Mouse (Mus musculus): ENCODE measurements around the gene Zbtb5. TPM values are rescaled to one million over a fixed set of nuclear protein-coding genes. Genes with fewer than 3 reads are reported as not detected.
A peak's percentile ranks its signal among the peaks of the same experiment; 100 is the strongest.

Gene Zbtb5
- polyA plus RNA-seq, 1 experiment from 2014 or later, result 36.8 TPM

DNA sequence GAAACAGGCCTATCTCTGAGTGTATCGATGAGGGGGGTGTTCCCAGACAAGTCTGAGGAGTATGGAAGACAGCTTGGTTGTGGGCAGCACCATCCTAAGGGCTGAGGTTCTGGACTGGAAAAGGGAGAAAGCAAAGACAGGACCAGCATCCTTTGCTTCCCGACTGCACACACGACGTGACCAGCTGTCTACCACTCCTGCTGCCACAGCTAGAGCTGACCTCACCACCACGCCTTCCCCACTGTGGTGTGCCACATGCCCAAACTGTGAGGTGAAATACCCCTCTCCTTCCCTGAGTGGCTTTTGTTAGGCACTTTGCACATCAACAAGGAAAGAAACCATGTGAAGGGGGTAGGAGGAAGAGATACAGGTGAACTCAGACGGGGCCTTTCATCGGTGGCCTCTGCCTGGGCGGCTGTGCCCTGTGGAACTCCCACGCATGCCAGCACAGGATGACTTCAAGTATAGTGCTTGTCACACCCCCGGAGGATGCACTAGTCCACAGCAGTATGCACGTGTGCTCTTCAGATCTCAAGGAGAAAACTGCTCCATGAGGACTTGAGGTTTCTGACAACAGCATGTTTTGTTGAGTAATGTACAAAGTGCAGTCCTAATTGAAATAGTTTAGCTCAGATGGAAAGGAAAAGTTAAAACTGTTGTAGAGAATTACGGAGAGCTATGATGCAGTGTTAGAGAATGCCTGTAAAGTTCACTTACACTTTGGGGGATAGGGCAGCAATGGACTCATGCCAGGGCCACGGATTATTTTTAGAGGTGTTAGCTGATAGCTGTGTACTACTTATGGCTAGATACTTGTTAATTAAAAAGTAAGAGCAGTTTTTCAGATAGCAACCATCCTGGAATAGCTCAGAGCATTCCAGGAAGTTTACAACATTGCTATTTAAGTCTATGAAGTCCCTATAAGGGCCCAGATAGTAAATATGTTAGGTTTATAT, 25.5 kb upstream of the Zbtb5 start:
- Histone ChIP-seq H3K9ac (ENCODE audit: low read depth, low read length) (no peak overlapping the region), H3K27ac (ENCODE audit: low read depth, low read length) (no peak overlapping the region), H3K27me3 (replicated peaks; ENCODE audit: control insufficient read depth, insufficient read depth, low read length) (no peaks in the 10 kb centered on the region), H3K4me2 (ENCODE audit: low read length) (no peak overlapping the region), H3K4me3 (ENCODE audit: low read length) (no peak overlapping the region), H3K36me3 (ENCODE audit: control insufficient read depth, insufficient read depth, low read length) (peaks cover 34% of the 10 kb centered on the region), H3K9me3 (ENCODE audit: control insufficient read depth, low read length) (no peaks in the 10 kb centered on the region), H3K4me1 (ENCODE audit: control insufficient read depth, insufficient read depth, low read depth, low read length) (no peaks in the 10 kb centered on the region)
- no peak for ATAC-seq
- WGBS, result 93% methylated on average over 13 of the region's 13 CpGs

DNA sequence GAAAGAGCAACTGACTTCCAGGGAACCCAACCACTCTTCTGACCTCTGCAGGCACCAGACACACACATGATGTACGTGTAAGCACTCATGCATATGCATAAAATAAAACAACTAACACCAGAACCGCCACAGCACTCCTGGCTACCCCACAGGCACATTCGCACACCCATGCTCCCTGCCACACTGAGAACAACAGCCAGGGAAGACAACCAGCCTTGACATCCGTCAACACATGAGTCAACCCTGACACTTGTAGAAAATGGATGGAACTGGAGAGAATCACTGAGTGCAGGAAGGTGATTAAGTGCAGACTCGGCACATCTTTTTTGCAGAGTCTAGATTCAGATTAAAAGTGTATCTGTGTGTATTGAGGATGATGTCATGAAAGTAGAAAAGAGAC, 24.4 kb upstream of the Zbtb5 start:
- no peaks in the 10 kb centered on the region for H3K27me3 ChIP-seq (replicated peaks; ENCODE audit: control insufficient read depth, insufficient read depth, low read length)
- WGBS, result 83% methylated on average over 5 of the region's 5 CpGs
- no peaks in the 10 kb centered on the region for H3K9me3 ChIP-seq (ENCODE audit: control insufficient read depth, low read length)
- peaks cover 33% of the 10 kb centered on the region for H3K36me3 ChIP-seq (ENCODE audit: control insufficient read depth, insufficient read depth, low read length)
- no peak for ATAC-seq
- H3K4me2 ChIP-seq (ENCODE audit: low read length), result no peak overlapping the region
- H3K27ac ChIP-seq (ENCODE audit: low read depth, low read length), result no peak overlapping the region
- no peak overlapping the region for H3K9ac ChIP-seq (ENCODE audit: low read depth, low read length)
- no peaks in the 10 kb centered on the region for H3K4me1 ChIP-seq (ENCODE audit: control insufficient read depth, insufficient read depth, low read depth, low read length)
- no peak overlapping the region for H3K4me3 ChIP-seq (ENCODE audit: low read length)

DNA sequence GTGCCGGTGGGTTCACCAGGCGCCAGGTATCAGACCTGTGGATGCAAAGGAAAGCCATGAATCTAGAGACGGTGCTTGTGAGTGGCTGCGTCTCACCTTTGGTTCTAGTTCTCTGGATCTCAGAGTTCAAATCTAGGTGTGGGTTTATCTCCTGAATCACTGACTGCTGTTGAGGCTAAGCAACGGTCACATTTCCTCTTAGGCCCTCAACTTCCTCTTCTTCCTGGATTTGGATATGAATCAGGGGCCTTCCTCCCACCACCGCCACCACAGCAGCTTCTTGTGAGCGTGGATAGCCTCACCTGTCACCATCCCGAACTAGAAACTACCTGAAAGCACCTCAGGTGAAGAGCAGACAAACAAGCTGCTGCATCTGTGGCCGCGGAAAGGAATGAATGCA, 23.8 kb upstream of the Zbtb5 start:
- Histone ChIP-seq H3K9ac (ENCODE audit: low read depth, low read length) (no peak overlapping the region), H3K36me3 (ENCODE audit: control insufficient read depth, insufficient read depth, low read length) (peaks cover 31% of the 10 kb centered on the region)
- 96% methylated on average over 10 of the region's 10 CpGs for WGBS

DNA sequence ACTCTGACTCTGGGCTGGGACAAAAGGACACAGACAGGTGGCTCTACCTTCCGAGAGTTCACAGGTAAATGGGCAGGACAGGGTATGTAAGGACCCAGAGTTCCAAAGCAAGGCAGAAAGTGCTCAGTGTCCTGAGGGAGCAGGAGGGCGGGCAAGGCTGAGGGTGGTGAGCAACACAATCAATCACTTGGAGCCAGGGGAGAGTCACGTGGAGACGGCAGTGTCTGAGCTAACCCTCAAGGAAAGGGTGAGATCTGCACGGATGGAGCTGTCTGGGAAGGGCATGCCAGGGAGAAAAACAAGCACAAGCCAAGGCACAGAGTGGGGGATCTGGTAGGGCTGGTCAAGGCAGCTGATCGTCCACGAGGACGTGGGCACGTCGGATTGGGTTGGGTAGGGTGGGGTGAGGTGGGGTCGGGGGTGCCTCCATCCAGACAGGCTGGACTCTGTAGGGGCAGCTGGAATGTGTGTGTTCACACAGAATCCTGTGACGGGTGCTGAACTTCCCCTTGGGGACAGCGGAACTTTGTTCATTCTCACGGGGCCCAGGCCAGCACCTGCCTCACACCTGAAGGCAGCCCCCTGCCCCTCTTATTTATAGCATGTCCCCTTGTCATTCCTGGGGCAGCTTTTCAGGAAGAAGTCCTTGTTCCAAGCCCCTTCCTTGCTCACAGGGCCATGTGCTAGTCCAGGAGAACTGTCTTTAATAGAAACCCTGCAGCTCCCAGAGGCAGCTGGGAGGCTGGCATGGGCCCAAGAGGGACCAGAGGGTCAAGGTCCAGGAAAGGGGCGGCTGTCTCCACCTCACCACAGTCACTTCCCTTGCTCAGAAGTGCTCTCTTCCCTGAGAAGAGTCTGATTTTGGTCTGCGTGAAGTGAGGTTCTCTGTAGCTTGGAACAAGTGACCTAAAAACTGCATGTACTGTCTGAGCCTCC, 22.7 kb upstream of the Zbtb5 start:
- Histone ChIP-seq H3K4me3 (ENCODE audit: low read length) (no peak overlapping the region), H3K36me3 (ENCODE audit: control insufficient read depth, insufficient read depth, low read length) (peaks cover 31% of the 10 kb centered on the region), H3K27me3 (replicated peaks; ENCODE audit: control insufficient read depth, insufficient read depth, low read length) (no peaks in the 10 kb centered on the region), H3K27ac (ENCODE audit: low read depth, low read length) (no peak overlapping the region), H3K9ac (ENCODE audit: low read depth, low read length) (no peak overlapping the region), H3K4me2 (ENCODE audit: low read length) (no peak overlapping the region), H3K4me1 (ENCODE audit: control insufficient read depth, insufficient read depth, low read depth, low read length) (no peaks in the 10 kb centered on the region), H3K9me3 (ENCODE audit: control insufficient read depth, low read length) (no peaks in the 10 kb centered on the region)
- 77% methylated on average over 16 of the region's 16 CpGs for WGBS
- ATAC-seq, result 0 out of 2 replicates have a peak, but pooled peaks have one; percentile 48

More for the DNA sequence above, 23.8 kb upstream of the Zbtb5 start:
- ATAC-seq, result no peak
- Histone ChIP-seq H3K27ac (ENCODE audit: low read depth, low read length) (no peak overlapping the region), H3K4me3 (ENCODE audit: low read length) (no peak overlapping the region), H3K9me3 (ENCODE audit: control insufficient read depth, low read length) (no peaks in the 10 kb centered on the region), H3K4me2 (ENCODE audit: low read length) (no peak overlapping the region), H3K27me3 (replicated peaks; ENCODE audit: control insufficient read depth, insufficient read depth, low read length) (no peaks in the 10 kb centered on the region), H3K4me1 (ENCODE audit: control insufficient read depth, insufficient read depth, low read depth, low read length) (no peaks in the 10 kb centered on the region)

DNA sequence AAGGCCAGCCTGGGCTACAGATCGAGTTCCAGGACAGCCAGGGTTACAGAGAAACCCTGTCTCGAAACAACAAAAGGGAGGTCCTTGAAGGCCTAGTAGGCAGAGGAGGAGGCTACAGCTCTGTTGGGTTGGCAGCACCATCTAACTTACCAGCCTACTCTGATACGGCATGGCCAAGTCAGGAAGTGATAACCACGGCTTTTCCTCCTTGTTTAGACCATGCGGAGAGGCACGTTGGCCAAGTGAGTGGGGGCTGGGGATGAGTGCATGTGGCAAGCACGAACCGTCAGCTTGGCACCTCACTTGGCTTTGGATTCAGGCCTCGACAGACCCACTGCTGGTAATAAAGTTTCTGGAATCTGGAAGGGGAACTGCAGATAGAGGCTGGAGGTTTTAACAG, 20.4 kb upstream of the Zbtb5 start:
- H3K4me1 ChIP-seq (ENCODE audit: control insufficient read depth, insufficient read depth, low read depth, low read length), result no peaks in the 10 kb centered on the region
- H3K36me3 ChIP-seq (ENCODE audit: control insufficient read depth, insufficient read depth, low read length), result peaks cover 32% of the 10 kb centered on the region
- H3K4me3 ChIP-seq (ENCODE audit: low read length), result no peak overlapping the region
- H3K9me3 ChIP-seq (ENCODE audit: control insufficient read depth, low read length), result no peaks in the 10 kb centered on the region
- H3K4me2 ChIP-seq (ENCODE audit: low read length), result no peak overlapping the region
- H3K9ac ChIP-seq (ENCODE audit: low read depth, low read length), result no peak overlapping the region
- no peak overlapping the region for H3K27ac ChIP-seq (ENCODE audit: low read depth, low read length)
- no peak for ATAC-seq
- H3K27me3 ChIP-seq (replicated peaks; ENCODE audit: control insufficient read depth, insufficient read depth, low read length), result no peaks in the 10 kb centered on the region
- 89% methylated on average over 9 of the region's 9 CpGs for WGBS

DNA sequence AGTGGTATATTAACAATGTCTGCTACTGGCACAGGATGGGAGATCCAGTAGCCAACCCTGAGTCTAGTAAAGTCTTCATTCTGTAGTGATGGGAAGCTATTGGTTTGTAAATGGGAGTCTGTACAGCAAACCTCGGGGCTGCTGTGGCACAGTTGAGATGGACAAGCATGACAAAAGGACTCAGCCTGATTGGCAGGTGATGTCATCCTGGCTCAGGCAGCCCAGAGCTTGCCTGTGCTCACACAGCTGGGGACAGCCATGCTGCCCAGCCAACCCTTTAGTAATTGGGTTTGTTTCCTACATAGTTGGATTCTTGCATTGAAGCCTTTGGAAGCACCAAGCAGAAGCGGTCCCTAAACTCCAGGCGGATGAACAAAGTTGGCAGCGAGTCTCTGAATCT, 14.2 kb upstream of the Zbtb5 start:
- peaks cover 16% of the 10 kb centered on the region for H3K36me3 ChIP-seq (ENCODE audit: control insufficient read depth, insufficient read depth, low read length)
- no peak for ATAC-seq
- 86% methylated on average over 4 of the region's 4 CpGs for WGBS
- H3K4me2 ChIP-seq (ENCODE audit: low read length), result no peak overlapping the region
- no peak overlapping the region for H3K9ac ChIP-seq (ENCODE audit: low read depth, low read length)
- H3K9me3 ChIP-seq (ENCODE audit: control insufficient read depth, low read length), result no peaks in the 10 kb centered on the region
- H3K27me3 ChIP-seq (replicated peaks; ENCODE audit: control insufficient read depth, insufficient read depth, low read length), result no peaks in the 10 kb centered on the region
- H3K4me3 ChIP-seq (ENCODE audit: low read length), result no peak overlapping the region
- H3K27ac ChIP-seq (ENCODE audit: low read depth, low read length), result no peak overlapping the region
- no peaks in the 10 kb centered on the region for H3K4me1 ChIP-seq (ENCODE audit: control insufficient read depth, insufficient read depth, low read depth, low read length)

DNA sequence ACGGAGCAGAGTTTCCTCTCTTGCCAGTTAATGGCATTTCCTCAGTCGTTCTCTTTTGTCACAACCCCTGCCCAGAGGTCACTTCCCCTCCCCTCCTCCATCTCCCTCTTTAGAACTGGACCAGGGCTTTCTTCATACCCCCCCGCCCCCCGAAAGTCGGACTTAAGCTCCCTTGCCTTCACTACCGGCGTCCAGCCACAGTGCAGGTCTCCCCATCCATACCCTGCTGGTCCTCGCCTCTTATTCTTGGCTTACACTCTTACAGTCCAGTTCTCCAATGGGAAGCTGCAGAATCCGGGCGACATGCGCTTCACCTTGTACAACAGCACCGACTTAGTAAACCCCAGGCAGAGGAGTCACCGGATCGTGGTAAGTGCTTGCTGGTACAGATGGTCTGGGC, 6.8 kb upstream of the Zbtb5 start:
- Histone ChIP-seq H3K27me3 (replicated peaks; ENCODE audit: control insufficient read depth, insufficient read depth, low read length) (no peaks in the 10 kb centered on the region), H3K4me1 (ENCODE audit: control insufficient read depth, insufficient read depth, low read depth, low read length) (peaks cover 19% of the 10 kb centered on the region), H3K9ac (ENCODE audit: low read depth, low read length) (peak overlapping the region; percentile 71), H3K36me3 (ENCODE audit: control insufficient read depth, insufficient read depth, low read length) (0 out of 2 replicates have a peak, but pooled peaks cover 3% of the 10 kb centered on the region), H3K4me2 (ENCODE audit: low read length) (peak overlapping the region; percentile 95), H3K27ac (ENCODE audit: low read depth, low read length) (peak overlapping the region; percentile 8; the same call in 1 of the 2 replicates), H3K9me3 (ENCODE audit: control insufficient read depth, low read length) (no peaks in the 10 kb centered on the region), H3K4me3 (ENCODE audit: low read length) (peak overlapping the region; percentile 73)
- 2% methylated on average over 14 of the region's 14 CpGs for WGBS
- peak; percentile 38 for ATAC-seq

DNA sequence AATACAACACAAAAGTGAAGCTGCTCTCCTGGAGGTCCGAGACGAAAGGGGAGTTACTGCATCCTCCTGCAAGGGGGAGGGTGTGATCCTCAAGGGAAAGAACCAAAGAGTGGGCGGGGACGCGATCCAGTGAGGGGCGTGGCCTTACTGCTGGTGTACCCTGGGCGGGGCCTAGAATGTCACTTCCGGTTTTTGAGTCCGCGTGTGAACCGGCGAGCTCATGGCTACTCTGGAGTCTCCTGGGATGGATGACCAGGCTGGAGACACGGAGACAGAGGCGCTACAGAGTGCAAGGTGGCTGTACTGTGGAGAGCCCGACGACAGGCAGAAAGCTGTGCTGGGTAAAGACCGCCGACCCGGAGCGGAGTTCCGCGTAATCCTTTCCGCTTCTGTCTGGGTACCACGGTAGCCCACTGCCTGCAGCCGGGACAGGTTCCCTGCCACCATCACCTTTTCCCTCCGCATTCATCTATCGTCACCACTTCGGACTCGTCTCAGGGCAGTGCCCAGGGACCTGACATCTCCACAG, 6.3 kb upstream of the Zbtb5 start, which contains the start of gene Polr1e:
TSS of gene Polr1e (plus strand) at position 132 of the 529 bp plus-strand sequence.
- under 1% methylated on average over 23 of the region's 29 CpGs for WGBS
- H3K9ac ChIP-seq (ENCODE audit: low read depth, low read length), result peak within 1 kb of the TSS; percentile 71

More for the DNA sequence above, 6.3 kb upstream of the Zbtb5 start, which contains the start of gene Polr1e:
- ATAC-seq, result peak; percentile 85
- Histone ChIP-seq H3K4me3 (ENCODE audit: low read length) (peak within 1 kb of the TSS; percentile 73), H3K27ac (ENCODE audit: low read depth, low read length) (peak within 1 kb of the TSS; percentile 40; the same call in 1 of the 2 replicates), H3K4me1 (ENCODE audit: control insufficient read depth, insufficient read depth, low read depth, low read length) (peaks cover 20% of the 10 kb centered on the region), H3K4me2 (ENCODE audit: low read length) (peak within 1 kb of the TSS; percentile 95), H3K27me3 (replicated peaks; ENCODE audit: control insufficient read depth, insufficient read depth, low read length) (no peaks in the 10 kb centered on the region), H3K9me3 (ENCODE audit: control insufficient read depth, low read length) (no peaks in the 10 kb centered on the region), H3K36me3 (ENCODE audit: control insufficient read depth, insufficient read depth, low read length) (0 out of 2 replicates have a peak, but pooled peaks cover 3% of the 10 kb centered on the region)

Data from hindbrain, embryonic 16.5 days (tissue).